Mouse (Mus musculus) testis, adult 2 months (tissue): Measurements from ENCODE around the gene Zranb1.

Experiments
- CTCF ChIP-seq: fragments of 200-500 bp; IDR thresholded peaks from 2 replicates; pipeline ENCODE4 v1.5.1; 2012; ENCODE audit warnings: low read depth, mild to moderate bottlenecking, inconsistent platforms, low read length, moderate library complexity; ENCODE audit not compliant: control insufficient read depth, insufficient read depth, insufficient replicate concordance
- POLR2A ChIP-seq: fragments of 200-500 bp; IDR thresholded peaks from 2 replicates; pipeline ENCODE4 v1.6.1; 2012; ENCODE audit warnings: low read depth, mild to moderate bottlenecking, inconsistent platforms, low read length, moderate library complexity; ENCODE audit not compliant: control insufficient read depth

- TF ChIP-seq CTCF = no peak
- no peak for TF ChIP-seq POLR2A
Measured at GRCm38 (mm10) chr7:133013923-133014322, 83.0 kb downstream of the Zranb1 start.
